Mouse (Mus musculus) right cerebral cortex, postnatal 14 days (tissue): ENCODE results near the gene 9430097D07Rik.

ENCODE experiments used
- DNase-seq: peaks from one replicate; pipeline ENCODE4 v3.0.0; 2022

9430097D07Rik gene

DNA sequence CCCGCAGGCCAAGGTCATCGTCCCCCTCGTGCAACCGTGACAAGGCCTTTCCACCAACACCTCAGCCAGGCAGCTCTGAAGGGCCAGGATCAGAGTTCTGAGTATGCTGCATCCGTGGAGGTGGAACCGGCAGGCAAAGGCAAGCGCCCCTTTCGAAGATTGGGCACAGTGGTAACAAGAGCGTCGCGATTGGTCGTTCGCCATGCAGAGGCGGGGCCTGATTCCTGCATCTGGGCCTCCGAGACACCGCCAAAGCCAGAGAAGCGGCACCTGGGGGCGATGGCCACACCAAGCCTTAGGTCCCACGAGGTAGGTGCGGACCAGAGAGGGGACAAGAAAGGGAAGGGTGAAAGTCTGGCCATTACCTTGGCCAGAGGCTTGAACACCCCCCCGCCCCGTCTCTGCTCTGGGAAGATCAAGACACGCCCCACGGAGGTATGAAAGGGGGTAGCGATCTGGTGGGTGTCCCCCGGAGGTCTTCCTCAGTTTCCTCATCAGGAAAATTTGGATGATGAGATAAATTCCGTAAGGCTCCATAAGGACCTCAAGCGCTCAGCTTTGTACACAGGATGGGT is at the start of gene 9430097D07Rik:
TSS of gene 9430097D07Rik (minus strand) at position 99 of the 575 bp plus-strand sequence.
- peak; percentile 71 for DNase-seq

DNA sequence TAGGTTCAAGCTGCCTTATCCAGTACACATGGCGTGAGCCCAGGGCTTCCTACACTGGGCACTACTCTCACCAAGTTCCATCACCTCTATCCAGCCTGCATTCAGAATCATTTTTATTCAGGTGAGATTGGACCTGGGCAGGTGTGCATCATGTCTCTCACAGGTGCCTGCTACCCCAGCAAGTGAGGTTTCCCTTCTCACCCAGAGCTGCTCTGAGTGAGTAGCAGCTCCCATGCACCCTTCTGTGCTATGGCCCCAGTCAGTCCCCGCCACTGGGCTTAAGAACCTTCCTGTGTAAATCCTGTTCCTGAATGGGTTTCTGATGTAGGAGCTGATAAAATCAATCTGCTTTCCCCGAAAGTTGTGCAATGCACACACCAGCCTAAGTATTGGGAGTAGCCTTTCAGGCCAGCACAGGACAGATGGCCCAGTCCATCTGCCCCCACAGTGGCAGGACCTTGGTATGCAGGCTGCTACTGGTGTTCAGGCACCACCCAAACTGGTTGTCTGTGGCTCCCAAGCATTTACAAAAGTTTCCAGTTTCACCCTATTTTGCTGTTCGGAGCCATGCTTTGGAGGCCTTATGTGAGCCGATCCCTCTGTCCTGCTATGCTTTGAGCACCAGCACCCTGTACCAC is 48.7 kb upstream of the 9430097D07Rik start:
- DNase-seq: no peak

DNA sequence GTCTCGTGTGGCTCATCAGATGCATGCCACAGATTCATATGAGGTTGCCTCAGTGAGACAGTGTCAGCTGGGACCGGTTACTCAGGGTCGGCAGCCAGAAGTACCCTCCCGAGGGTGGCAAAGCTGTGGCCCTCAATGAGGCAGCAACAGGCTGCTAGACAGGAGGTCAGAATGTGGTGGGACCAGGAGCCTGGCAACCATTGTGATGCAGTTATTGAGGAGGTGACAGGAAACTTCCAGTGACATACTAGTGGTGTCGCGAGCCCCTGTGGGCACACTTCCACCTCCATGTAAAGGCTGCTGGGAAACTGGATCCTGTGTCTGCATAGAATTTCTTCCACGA is 46.0 kb upstream of the 9430097D07Rik start, which contains the start of gene Ak1:
TSS of gene Ak1 (plus strand) at position 242 of the 343 bp plus-strand sequence.
- DNase-seq: no peak

DNA sequence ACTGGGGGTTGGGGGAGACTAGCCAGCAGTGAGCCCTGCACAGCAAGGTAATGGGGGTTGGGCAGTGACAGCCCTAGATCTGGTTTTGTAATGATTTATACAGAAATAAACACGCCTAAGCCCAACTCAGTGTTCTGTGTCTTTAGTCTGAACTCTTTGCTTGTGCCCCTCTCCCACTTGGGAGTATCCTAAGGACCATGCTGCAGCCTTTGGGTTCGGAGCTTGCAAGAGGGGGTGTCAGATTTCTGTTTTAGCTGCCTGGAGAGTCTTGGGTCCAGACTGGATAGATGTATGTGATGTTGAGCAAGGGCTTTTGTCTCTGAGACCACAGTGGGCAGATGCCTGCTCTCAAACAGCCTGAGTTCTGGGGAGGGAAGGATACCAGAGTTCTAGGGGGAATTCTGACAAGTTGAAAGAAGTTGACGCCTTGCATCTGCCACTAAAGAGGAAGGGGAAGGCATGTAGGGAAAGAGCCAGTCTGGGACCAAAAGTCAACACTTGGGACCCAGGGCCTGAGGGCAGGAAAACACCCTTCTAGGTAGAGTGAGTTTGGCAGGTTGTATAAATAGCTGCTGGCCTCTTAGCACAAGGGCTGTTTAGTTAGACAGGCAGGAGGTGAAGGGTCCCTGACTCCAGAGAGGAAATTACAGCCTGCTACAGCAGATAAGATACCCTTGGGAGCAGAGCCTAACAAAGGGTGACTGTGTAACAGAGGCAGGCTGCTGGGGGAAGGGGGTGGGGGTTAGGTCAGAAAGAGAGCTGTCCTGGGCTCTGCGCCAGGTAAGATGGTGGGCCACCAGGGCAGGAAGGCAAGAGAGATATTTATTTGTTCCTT is 45.4 kb upstream of the 9430097D07Rik start:
- no peak for DNase-seq

DNA sequence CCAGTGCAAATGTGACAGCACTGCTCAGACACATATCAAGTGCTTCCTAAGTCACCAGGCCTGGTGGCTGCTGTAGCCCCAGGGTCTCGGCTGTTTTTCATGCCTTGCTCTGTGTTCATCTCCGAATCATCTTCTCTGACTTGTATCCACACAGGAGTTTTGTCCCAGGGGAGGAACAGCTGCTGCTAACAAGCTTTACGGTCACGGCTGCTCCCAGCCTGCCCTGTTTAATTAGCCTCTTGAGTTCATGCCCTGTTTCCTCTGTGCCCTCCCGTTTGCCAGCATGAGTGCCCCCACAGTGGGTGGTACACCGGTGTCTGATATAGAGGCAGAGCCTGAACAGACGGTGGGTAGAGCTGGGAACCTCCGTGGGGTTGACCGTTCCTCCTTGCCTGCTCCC is 42.6 kb upstream of the 9430097D07Rik start:
- no peak for DNase-seq

DNA sequence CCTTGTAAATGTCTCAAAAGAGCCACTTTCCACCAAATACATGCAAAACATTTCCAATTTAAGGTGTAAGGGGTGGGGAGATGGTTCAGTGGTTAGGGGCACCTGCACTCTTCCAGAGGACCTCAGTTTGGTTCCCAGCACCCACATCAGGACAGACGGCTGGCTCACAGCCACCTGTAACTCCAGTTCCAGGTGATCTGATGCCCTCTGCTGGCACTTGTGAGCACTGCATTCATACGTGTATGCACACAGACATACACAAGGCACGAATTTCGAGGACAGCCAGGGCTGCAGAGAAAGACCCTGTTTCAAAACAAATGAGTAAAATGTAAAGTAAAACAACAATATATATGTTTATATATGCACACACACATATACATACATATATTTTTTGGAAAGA is 42.1 kb upstream of the 9430097D07Rik start:
- peak; percentile 44 for DNase-seq

DNA sequence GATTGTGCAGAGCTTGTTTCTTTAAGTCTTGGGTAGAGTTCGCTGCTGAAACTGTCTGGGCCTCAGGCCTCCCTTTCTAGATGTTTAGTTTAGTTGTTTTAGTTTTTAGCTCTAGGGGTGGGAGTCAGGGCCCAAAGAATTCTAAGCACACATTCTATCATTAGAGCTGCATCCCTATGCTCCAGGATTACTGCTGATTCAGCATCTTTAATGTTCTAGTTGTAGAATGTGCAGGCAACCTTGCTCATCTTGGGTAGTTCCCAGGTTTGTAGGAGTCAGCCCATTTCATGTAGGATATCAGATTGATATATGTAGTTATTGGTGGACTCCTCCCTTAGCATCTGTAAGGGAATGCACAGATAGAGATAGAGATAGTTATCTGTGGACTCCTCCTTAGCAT is 41.6 kb upstream of the 9430097D07Rik start:
- DNase-seq: no peak

DNA sequence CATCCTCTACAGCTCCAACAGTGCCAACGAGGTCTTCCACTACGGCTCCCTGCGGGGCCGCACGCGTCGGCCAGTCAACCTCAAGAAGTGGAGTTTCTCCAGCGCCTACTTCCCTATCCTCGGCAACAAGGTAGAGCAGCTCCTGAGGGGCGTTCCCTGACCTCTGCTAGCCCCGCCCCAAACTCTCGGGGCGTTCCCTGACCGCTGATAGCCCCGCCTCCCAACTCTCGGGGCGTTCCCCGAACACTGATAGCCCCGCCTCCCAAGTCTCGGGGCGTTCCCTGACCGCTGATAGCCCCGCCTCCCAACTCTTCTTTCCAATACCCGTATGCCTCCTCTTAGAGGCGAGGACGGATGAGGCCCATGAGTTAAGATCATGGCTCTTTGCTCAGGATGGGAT is 36.8 kb upstream of the 9430097D07Rik start:
- DNase-seq: no peak

DNA sequence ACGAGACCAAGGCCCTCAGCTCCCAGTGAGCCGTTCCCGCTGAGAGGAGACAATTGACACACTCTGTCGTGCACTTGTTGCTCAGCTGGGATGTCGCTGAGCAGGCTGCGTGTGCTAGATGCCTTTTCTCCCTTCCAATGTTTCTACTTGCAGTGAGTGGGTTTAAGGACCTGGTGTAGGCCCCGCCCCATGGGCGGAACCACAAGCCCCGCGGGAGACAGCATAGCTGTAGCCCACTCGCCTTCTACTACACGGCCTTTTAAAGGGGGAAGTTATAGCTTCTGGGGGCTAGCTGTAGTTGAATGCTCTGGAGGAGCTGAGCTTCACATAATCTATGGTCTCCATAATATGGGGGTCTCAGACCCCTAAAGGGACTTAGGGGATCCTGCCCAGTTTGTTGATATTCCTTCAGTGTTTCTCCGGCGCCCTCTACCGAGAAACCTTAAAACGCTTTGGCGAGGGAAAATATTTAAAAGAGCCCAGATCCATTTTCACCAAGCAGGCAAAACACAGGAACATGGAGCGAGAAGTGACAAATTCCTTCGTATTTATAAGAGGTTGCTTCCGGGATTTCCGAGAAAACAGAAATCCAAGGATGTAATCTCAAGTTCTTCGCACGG is 35.2 kb upstream of the 9430097D07Rik start:
- no peak for DNase-seq

DNA sequence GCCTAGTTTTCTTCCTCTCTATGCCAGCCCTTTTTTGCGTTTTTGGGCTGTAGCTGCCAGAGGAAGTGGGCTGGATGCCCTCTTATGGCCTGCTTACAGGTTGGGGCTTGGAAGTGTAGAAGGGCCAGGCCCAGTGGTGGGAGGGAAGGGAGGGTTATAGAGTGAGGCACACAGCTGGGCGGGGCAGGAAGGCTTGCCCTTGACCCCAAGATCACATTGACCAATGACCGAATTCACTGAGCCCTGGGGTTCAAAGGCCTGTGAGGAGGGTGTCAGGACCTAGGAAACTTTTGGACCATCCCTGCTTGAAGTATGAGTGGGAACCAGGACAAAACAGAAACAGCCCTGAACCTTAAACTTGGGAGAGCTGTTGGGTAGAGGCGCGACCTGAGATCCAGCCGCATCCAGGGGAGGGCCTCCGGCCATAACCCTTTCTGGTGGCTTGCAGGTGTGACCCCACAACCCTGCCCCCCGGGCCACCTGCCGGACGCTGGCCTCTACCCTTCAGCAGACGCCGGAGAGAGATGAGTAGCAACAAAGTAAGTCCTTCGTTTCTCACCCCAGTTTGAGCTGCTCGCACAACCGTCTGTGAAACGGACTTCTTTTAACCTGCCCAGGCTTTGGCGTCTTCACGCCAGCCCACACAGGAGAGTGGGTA is 33.4 kb upstream of the 9430097D07Rik start:
- DNase-seq: no peak

DNA sequence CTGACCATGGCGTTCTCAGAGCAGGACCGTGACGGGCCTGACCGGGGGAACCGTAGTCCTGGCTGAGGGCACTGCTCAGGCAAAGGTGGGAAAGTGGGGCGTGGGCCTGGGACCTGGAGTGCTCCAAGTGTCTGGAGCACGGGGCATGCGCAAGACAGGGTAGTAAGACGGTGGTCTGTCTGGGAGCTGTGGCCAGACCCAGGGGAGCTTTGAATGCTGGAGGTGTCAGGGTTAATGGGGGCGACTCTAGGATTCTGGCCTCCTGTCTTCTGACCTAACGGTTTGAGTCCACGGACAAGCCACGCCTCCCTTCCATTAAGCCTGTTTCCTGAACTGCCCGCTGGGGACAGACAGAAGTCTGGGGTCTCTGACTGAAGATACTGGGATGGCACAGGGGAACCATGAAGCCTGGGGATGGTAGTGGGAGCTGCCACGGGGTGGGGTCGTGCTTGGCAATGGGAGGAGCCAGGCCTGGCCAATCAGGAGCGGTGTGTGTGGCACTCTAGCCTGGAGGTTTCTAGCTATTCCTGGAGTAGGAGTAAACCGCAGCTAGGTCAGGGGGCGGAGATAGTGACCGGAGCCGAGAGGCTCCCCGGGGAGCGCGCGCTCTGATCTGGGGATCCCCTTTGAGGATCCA is 32.8 kb upstream of the 9430097D07Rik start:
- no peak for DNase-seq

DNA sequence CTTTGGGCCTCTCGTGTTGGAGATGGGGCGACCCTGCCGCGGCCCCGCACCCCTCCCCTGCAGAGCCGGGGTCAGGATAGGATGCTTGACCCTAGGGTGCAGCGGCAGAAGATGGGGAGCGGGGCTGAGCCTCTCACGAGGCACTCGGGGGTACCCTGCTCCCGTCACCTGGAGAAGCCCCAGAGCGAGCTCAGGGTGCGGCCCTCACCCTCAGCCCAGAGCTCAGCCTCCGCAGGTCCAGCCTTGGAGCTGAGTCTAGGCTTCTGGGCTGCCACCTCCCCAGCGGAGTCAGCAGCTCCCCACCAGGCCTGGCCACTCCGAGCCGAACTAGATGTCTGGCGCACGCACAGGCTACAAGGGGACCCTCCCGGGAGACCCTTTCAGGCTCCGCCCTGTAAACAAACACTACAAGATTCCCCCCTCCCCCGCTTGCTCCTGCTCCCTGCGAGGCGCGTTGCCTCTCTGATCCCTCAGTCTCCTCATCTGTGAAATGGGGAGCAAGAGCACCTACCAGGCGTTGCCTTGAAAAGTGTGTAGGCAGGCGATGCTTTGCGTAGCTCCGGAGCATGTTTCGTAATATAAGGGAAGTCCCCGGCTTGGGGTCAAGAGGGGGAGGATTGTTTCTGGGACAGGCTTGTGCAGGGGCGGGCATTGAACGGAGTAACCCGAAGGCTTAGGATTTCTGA is 31.9 kb upstream of the 9430097D07Rik start:
- no peak for DNase-seq

DNA sequence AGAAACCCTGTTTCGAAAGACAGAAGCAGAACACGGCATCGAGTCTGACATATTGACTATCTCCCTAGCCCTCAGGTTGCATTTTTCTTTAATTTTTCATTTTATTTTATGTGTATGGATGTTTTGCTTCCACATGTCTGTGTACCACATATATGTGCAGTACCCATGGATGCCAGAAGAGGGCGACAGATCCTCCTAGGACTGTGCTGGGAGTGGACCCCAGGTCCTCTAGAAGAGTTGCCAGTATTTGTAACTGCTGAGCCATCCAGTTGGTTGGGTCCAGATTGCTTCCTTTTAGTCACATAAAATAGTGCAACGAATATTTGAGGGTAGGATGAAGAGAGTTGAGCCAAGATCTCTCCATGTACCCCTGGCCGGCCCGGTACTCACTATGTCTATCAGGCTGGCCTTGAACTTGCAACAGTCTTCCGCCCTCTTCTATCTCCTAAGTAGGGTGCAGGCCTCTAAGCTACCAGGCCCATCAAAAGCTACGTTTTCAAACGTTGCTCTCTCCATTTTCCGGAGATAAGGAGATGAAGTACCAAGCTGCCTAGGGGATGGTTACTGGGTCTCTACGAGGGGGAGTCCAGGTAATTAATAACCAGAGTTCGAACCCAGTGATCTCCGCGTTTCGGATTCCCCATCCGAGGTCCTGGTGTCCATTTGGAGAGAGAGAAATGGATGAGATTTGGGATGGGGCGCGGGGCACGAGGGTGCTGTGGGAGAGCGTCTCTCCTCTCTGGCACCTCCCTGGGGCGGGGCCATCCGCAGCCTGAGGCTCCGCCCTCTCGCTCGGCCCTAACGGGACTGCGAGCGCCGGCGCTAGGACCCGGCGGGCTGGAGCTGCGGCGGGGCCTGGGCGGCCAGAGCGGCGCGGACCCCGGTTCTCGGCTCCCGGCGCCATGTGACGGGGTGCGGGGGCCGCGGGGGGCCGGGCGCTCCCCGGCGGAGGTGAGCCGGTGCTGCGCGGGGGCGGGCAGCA is 31.0 kb upstream of the 9430097D07Rik start:
- peak; percentile 82 for DNase-seq

DNA sequence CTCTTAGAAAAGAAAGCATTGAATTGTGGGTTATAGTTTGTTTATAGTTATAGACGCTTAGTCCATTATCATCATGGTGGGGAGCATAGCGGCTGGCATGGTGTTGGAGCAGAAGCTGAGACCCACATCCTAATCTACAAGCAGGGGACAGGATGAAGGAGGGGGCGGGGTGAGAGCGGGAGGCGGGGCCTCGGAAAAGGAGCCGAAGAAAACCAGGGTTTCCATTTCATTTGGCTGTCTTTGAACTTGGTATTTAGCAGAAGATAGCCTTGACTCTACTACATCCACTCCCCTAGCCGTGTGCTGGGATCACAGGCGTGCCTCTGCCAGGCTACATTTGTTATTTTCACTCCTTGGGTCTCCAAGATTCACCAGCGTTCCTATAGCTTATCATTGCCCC is 29.1 kb upstream of the 9430097D07Rik start:
- no peak for DNase-seq

DNA sequence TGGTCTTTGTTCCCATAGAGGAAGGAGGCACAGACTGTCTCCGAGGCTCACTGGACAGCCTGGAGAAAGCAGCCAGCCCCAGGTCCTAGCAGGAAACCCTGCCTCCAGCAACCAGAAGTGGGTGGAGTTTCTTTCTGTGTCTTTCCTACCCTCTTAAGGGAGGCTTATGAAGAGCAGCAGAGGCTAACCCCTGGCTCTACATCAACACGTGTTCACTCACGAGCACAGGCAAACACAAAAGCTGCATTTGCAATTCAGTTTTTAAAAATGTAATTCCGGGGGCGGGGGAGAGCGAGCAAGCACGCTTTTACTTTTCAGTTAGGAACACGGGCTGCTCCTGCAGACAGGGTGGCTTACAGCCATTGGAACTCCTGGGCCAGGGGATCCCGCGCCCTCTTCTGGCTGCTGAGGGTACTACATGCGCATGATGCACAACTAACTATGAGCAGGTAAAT is 27.1 kb upstream of the 9430097D07Rik start:
- DNase-seq: peak; percentile 92

DNA sequence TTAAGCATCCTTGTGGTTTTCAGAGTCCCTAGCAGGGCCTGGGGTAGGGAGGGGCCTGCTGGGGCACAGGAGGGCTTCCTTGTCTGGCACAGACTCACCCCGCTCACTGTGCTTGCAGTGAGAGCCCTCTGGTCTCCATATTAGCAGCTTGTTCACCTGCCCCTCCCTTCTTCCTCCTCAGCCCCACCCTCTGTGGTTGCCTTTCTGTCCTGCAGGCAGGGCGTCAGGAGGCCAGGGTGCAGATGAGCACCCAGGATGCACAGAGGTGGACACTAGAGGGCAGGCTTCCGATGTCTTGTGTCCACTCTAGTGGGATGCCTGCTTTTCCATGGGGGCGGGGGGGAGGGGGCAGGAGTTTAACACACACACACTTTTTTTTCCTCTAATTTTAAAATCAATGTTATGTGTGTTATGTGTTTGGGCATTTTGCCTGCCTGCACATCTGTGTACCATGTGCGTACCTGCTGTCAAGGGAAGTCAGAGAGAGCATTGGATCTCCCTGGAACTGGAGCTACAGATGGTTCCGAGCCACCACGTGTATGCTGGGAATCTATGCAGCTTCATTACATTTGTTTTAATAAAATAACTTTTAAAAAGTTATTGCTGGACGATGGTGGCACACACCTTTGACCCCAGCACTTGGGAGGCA is 26.1 kb upstream of the 9430097D07Rik start:
- no peak for DNase-seq

DNA sequence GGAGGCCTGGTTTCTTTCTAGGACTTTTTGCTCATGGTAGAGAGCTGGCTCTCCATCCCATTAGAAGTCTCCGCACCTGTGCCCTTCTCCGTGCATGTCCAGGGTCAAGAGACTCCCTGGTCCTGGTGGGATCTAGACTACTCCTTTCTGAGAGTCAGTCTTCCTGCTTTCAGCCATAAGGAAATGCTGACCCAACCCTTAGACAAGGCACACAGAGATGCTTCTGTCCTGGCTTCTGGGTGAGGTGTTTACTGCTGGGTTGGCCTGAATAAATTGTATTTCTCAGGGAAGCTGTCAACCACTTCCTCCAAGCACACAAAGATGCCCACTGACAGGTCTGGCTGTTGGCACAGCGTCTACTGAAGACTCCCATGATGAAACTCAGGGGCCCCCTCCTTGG is 23.9 kb upstream of the 9430097D07Rik start, which contains the start of gene St6galnac6:
TSS of gene St6galnac6 (plus strand) at position 301 of the 400 bp plus-strand sequence.
- DNase-seq: no peak

DNA sequence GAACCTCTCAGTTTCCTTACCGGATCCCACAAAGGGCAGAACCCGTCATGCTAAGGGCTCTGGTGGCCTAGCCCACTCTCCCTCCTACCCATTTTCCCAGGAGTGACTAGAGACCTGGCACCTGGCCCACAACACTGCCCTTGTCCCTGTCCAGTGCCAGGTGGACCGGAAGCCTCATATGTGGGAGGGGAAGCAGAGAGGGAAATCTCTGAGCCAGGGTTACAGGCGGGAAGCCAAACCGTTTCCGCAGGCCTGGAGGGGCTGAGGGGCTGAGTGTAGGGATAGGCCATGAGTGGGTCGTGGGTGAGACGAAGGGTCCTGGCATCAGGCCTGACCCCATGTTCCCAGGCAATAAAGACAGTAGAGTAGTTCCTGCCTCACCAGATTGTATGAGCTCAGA is 23.0 kb upstream of the 9430097D07Rik start:
- DNase-seq: no peak

DNA sequence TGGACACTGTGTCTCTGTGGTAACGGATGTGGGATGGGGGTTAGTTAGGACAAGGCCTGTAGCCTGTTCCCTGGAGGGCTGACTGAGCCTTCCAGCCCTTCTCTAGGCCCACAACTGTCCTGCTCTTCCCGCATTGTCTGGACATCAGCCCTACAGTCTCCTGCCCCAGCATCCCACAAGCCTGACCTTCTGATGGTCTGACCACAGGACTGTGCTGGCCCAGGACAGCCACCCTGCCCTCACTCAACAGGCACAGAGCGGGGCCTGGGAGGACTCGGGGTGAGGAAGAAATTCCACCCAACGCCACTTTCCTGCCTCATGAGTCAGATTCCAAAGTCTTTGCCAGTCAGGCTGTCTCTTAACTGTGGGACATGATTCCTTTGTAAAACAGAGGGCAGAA is 22.2 kb upstream of the 9430097D07Rik start:
- no peak for DNase-seq

DNA sequence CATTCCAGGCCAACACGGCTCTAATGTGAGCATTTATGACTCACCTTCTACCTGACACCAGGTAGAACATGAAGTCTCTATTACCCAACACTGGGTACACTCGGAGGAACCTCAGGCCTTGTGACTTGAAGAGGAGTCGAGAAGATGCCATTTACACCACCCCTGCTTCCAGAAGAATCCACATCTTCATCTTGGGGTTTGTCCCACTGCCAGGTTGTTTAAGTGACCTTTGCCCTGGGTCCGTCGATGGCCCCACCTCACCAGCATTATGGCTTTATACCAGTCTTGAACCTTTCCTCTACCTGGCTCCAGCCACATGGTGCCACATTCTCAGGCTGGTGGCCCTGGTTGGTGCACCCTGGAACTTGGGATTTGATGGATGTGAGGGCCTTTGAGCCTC is 21.8 kb upstream of the 9430097D07Rik start:
- no peak for DNase-seq
